Comparison of ENCODE assay signal across 22 mouse cellular contexts in genomic region chr1:38725805-38726204, GRCm38 (mm10).
"Had no signal": no experiment of that assay in that cellular context is flagged by ENCODE, and none has a peak within 500 bp of the region (broad histone marks: within the 10 kb centered on the region; RNA-seq: fewer than 3 reads in every experiment).

No protein-coding gene starts in this region.

- DNase-seq: kidney, adult 8-10 months; kidney, postnatal 10 days; kidney, postnatal 36 days; layer of hippocampus, postnatal 36 days; liver, embryonic 13.5 days; lung, adult 2 months; lung, postnatal 14 days; midbrain, embryonic 14.5 days; right cerebral cortex, adult 18-20 months; right cerebral cortex, postnatal 14 days; right cerebral cortex, postnatal 4 days; thymus, adult 2 months; thymus, postnatal 14 days; thymus, postnatal 4 days had no signal

- H3K9ac ChIP-seq: kidney, embryonic 15.5 days; liver, embryonic 13.5 days; neural tube, embryonic 12.5 days; neural tube, embryonic 15.5 days had no signal

- H3K27me3 ChIP-seq: kidney, embryonic 15.5 days; liver, embryonic 13.5 days; neural tube, embryonic 12.5 days; neural tube, embryonic 15.5 days had no signal

- H3K4me1 ChIP-seq: kidney, embryonic 15.5 days; neural tube, embryonic 12.5 days had no signal

- H3K9me3 ChIP-seq: kidney, embryonic 15.5 days; liver, embryonic 13.5 days; neural tube, embryonic 12.5 days; neural tube, embryonic 15.5 days had no signal

- H3K36me3 ChIP-seq: kidney, embryonic 15.5 days; liver, embryonic 13.5 days; neural tube, embryonic 12.5 days; neural tube, embryonic 15.5 days had no signal

- H3K4me2 ChIP-seq: kidney, embryonic 15.5 days; liver, embryonic 13.5 days; midbrain, embryonic 11.5 days; neural tube, embryonic 12.5 days; neural tube, embryonic 15.5 days had no signal

- H3K4me3 ChIP-seq: kidney, embryonic 15.5 days; left cerebral cortex, adult 2 months; liver, embryonic 13.5 days; megakaryocyte, embryonic 14.5 days; neural tube, embryonic 12.5 days; neural tube, embryonic 15.5 days had no signal

- H3K27ac ChIP-seq: kidney, embryonic 15.5 days; left cerebral cortex, adult 2 months; liver, embryonic 13.5 days; macrophage; neural tube, embryonic 12.5 days; neural tube, embryonic 15.5 days; stomach, postnatal 0 days had no signal
